Mouse (Mus musculus) heart, embryonic 15.5 days (tissue): ENCODE measurements at regions not wholly inside any gene's neighbourhood (a gene's known extent, or its start where the extent isn't known, plus 50 kb on each side); places are given as distances from the start of the nearest gene placed in this dataset. TPM values are rescaled to one million over a fixed set of nuclear protein-coding genes. Genes with fewer than 3 reads are reported as not detected.

Source experiments
- ATAC-seq: fragments of 200-750 bp; cut with Nextera tagmentation; replicated peaks from 2 replicates; pipeline ENCODE4 v1.8.0; 2017; ENCODE audit warnings: low read depth, moderate TSS enrichment; ENCODE audit not compliant: insufficient number of reproducible peaks, insufficient read depth, low FRiP score
- H3K27ac ChIP-seq: fragments of 300-500 bp; sonication (generic); 2 replicates; pipeline ENCODE4 v1.5.1; 2015; ENCODE audit warnings: mild to moderate bottlenecking, inconsistent platforms
- H3K27me3 ChIP-seq: fragments of 300-500 bp; sonication (generic); 2 replicates; pipeline ENCODE4 v1.6.1; 2015; ENCODE audit warnings: inconsistent platforms
- H3K36me3 ChIP-seq: fragments of 300-500 bp; sonication (generic); 2 replicates; pipeline ENCODE4 v1.6.1; 2015; ENCODE audit warnings: mild to moderate bottlenecking, inconsistent platforms
- H3K4me1 ChIP-seq: fragments of 300-500 bp; sonication (generic); replicated peaks from 2 replicates; pipeline ENCODE4 v1.6.1; 2015; ENCODE audit warnings: inconsistent platforms
- H3K4me2 ChIP-seq: fragments of 300-500 bp; sonication (generic); 2 replicates; pipeline ENCODE4 v1.6.1; 2015; ENCODE audit warnings: inconsistent platforms, mild to moderate bottlenecking, moderate library complexity
- H3K4me3 ChIP-seq: fragments of 300-500 bp; sonication (generic); 2 replicates; pipeline ENCODE4 v1.5.1; 2015; ENCODE audit warnings: mild to moderate bottlenecking, inconsistent platforms
- H3K9ac ChIP-seq: fragments of 300-500 bp; sonication (generic); 2 replicates; pipeline ENCODE4 v1.6.1; 2015; ENCODE audit warnings: mild to moderate bottlenecking, inconsistent platforms
- H3K9me3 ChIP-seq: fragments of 300-500 bp; sonication (generic); replicated peaks from 2 replicates; pipeline ENCODE4 v1.6.1; 2016; ENCODE audit warnings: inconsistent platforms
- WGBS: fragments of 180-500 bp; shearing (Covaris S2); methylation state at CpG from one replicate; pipeline ENCODE4 v1.1.7; 2015; ENCODE audit warnings: mixed read lengths; 5-methylcytosine and 5-hydroxymethylcytosine counted together
- microRNA-seq: library from miRNA; unstranded; fragments of <30 nt; microRNA quantifications from one replicate; pipeline ENCODE4, GENCODE M21; 2016

- H3K4me1 ChIP-seq = no peaks in the 10 kb centered on the region
- no peak overlapping the region for H3K27ac ChIP-seq
- 72% methylated on average over 5 of the region's 5 CpGs for WGBS
- no peak overlapping the region for H3K4me3 ChIP-seq
- peaks cover 66% of the 10 kb centered on the region for H3K36me3 ChIP-seq
- H3K9ac ChIP-seq = no peak overlapping the region
- H3K4me2 ChIP-seq = no peak overlapping the region
- ATAC-seq = no peak
- no peaks in the 10 kb centered on the region for H3K9me3 ChIP-seq
- no peaks in the 10 kb centered on the region for H3K27me3 ChIP-seq
Observed at GRCm38 (mm10) chr13:119367544-119367943, 60.9 kb upstream of the Paip1 start.

- no peak overlapping the region for H3K4me3 ChIP-seq
Observed at GRCm38 (mm10) chr13:119378404-119379037, 49.9 kb upstream of the Paip1 start.

More at GRCm38 (mm10) chr13:119378404-119379037, 49.9 kb upstream of the Paip1 start:
- Histone ChIP-seq H3K9me3 (no peaks in the 10 kb centered on the region), H3K9ac (no peak overlapping the region), H3K36me3 (peaks cover 58% of the 10 kb centered on the region), H3K27ac (no peak overlapping the region), H3K4me1 (no peaks in the 10 kb centered on the region), H3K27me3 (no peaks in the 10 kb centered on the region), H3K4me2 (no peak overlapping the region)
- WGBS = 49% methylated on average over 5 of the region's 5 CpGs
- no peak; the same call in 1 of the 2 replicates for ATAC-seq

Small RNAs in the stretch of these regions (microRNA-seq; reads per million reads assigned to microRNA genes)
- not detected for gene Gm44488
